Mouse (Mus musculus) heart, postnatal 14 days (tissue): Measurements from ENCODE around the gene Ak6. TPM values are rescaled to one million over a fixed set of nuclear protein-coding genes. Genes with fewer than 3 reads are reported as not detected.

Experiments used
- DNase-seq, 2 experiments: peaks; one replicate each; pipeline ENCODE4 v3.0.0; 2021 to 2022
- intact Hi-C: fragments of 180-260 bp; cut with DNase I; formaldehyde crosslinking; loops from one replicate; pipeline ENCODE4 v1.15.1; 2025
- long read RNA-seq, 2 experiments: library from polyadenylated mRNA; stranded (forward); transcript quantifications; one replicate each; pipeline ENCODE4 v2.0.0; 2021
- total RNA-seq, 2 experiments: library from RNA; stranded (reverse); gene quantifications; 2 replicates each; pipeline ENCODE4 v1.2.3; 2021

Gene Ak6
- total RNA-seq = 10 to 100 TPM; 56.0 to 63.2 TPM
- long read RNA-seq, experiment 1, transcript Ak6-202 (3 exons, 1,222 nt) = major isoform, 97 of 135 reads
- long read RNA-seq, experiment 1, transcript Ak6-201 (5 exons, 1,298 nt) = minor isoform, 38 of 135 reads
- long read RNA-seq, experiment 1, partial matches to known transcripts = 0 of 135 reads
- long read RNA-seq, experiment 1, other reads (novel, unspliced or antisense) = 0 of 135 reads
- long read RNA-seq, experiment 2, transcript Ak6-202 (3 exons, 1,222 nt) = major isoform, 62 of 90 reads
- long read RNA-seq, experiment 2, transcript Ak6-201 (5 exons, 1,298 nt) = minor isoform, 26 of 90 reads
- long read RNA-seq, experiment 2, partial matches to known transcripts = 0 of 90 reads
- long read RNA-seq, experiment 2, other reads (novel, unspliced or antisense) = 2 of 90 reads

- DNase-seq = peak; percentile 96 to 98
- intact Hi-C loops = loop anchor here (5.0 kb wide), 1 partner anchor 77 kb away; no protein-coding TSS in a partner anchor
Observed at GRCm38 (mm10) chr13:100650550-100651438, at the start of gene Ak6, which contains the start of gene Rad17. Ak6 (plus strand) TSS chr13:100650979. Rad17 (minus strand) TSS chr13:100651051.

DNA sequence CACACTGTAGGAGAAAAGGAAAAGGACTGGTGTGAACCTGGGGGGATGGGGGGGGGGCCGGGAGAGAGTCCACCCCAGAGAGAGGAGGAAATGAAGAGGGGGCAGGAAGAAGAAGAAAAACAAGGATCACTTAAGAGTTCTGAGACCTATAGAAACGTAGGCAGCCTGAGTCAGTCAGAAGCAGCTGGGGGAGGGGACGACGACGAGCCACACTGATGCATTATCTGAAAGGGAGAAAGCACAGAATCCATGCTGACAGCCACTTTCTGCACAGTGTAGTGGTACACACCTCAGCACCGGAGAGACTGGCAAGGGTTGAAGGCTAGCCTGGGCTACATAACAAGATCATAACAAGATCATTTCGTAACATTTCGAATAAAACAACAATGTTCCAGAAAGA, 49.7 kb upstream of the Ak6 start:
- intact Hi-C loops = no loop called here
- no peak for DNase-seq

DNA sequence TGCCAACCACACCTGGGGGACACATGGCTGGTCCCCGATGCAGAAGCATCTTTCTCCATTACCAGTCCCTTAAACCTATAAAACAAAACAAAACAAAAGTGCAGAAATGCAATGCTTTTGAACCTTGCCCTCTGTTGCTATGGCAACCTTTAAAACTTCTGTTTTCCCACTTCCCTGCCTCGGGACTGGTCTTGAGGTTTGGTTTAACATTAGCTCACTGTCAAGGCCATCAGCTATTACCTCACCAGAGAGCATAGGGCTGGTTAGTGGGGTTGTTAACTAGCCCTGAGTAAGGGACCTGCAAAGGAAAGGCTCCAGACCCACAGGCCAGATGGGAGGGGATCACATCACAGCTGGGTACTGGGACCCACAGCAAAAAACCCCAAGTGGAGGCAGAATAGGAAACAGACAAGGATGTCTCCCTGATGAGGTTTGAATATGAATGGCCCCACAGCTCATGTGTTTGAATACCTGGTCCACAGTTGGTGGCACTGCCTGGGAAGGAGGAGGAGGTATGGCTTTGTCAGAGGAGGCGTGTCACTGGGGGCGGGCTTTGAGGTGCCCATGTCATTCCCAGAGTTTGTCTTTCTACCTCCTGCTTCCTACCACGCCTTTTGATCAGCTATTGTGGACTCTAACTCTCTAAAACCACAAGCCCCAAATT, 48.4 kb upstream of the Ak6 start:
- DNase-seq = no peak
- intact Hi-C loops = no loop called here

- no peak for DNase-seq
- intact Hi-C loops = no loop called here
Observed at GRCm38 (mm10) chr13:100603031-100603737, 47.6 kb upstream of the Ak6 start.

GRCm38 (mm10) chr13:100603738-100604095, 47.1 kb upstream of the Ak6 start:
- DNase-seq = no peak
- intact Hi-C loops = no loop called here

DNA sequence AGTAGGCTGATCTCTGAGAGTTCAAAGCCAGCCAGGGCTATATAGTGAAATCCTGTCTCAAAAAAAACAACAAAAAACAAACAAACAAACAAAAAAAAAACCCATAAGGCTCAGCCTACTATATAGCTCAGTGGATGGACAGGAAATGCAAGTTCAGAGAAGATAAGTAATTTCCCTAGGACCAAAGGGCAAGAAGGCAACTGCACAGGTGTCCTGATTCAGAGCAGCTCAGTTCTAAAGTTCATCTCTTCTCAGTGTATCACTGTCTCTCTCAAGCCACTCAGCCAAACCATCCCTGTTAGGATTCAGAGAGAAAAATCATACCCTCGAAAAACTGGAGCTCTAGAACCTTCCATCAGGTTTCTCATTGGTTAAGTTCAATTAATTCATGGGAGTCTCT, 44.9 kb upstream of the Ak6 start:
- intact Hi-C loops = no loop called here
- no peak for DNase-seq

DNA sequence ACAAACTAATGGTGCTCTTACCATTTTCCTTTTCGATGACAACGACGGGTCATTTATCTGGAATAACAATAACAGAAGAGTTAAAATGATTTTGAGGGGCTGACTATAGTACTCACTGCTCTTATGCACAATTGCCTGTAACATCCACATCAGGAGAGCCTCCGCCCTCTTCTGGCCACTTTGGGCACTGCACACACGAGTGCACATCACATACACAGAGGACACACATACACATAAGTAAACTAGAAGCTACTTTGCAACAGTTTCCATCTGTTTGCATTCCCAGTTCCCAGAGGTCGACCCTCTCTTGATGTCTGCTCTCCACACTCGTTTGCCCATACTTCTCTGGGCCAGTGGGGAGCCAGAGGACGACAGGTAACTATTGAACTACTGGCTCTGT, 43.0 kb upstream of the Ak6 start:
- no peak for DNase-seq
- intact Hi-C loops = no loop called here

GRCm38 (mm10) chr13:100611266-100611665, 39.5 kb upstream of the Ak6 start:
- intact Hi-C loops = no loop called here
- DNase-seq = no peak

- no peak for DNase-seq
- intact Hi-C loops = no loop called here
Observed at GRCm38 (mm10) chr13:100612251-100612650, 38.5 kb upstream of the Ak6 start.

DNA sequence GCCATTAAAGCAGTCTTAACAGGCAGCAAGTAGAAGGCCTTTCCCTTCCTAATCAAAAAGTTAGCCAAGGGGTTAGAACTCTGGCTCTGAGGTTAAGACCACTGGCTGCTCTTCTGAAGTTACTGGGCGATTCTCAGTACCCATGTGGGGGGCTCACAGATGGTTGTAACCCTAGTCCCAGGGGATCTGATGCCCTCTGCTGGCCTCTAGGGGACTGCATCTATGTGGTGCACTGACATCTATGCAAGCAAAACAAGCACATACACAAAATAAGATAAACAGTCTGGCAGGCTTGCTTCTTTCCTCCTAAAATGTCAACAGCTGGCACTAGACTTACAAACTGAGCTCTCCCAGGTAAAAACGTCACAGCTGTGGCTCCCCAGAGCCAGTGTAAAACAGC, 37.9 kb upstream of the Ak6 start:
- intact Hi-C loops = no loop called here
- DNase-seq = no peak

DNA sequence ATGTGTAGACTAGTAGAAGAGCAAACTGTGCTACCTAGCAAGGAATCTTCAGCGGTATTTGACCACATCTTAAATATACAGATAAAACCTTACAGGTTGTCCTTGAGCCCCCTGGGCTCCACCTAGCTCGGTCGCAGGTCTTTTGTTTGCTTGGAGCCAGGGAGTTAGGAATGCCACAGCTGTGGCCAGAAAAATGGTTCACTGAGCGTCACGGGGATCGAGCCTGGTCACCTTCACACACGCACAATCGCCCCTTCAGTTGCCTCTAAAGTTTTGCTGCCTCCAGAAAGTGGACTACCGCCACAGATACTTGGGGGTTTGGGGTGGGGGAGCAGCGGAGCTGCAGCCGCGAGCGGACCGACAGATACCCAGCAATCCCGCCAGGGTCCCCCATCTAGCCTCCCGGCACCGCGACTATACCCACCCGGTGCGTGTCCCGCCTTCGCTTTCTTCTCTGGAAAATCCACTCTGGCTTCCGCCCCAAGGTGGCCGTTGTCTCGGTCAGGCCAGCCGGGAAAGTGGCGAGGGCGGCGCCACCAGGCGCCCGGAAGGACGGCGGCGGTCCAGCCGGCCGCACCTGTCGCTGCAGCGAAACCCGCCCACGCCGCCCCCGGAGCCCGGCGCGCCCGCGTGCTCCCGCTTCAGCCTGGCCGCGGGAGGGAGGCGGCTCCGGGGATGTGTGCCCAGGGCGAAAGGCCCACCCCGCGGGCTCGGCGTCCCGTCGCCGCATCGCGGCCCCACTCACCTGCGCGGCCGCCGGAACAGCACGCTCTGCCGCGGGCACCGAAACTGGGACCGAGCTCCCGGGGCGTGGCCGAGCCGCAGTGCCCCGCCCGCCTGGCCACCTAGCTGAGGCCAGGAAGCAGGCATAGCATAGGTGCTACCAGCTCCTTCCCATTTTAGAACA, 34.3 kb upstream of the Ak6 start, which contains the start of gene Marveld2:
Gene Marveld2 (minus strand): TSS at position 791 of the 907 bp plus-strand sequence.
- DNase-seq = peak; percentile 43 to 51
- intact Hi-C loops = loop anchor here (1.0 kb wide), 1 partner anchor 124 kb away; the partner anchor contains the start of gene Gtf2h2

DNA sequence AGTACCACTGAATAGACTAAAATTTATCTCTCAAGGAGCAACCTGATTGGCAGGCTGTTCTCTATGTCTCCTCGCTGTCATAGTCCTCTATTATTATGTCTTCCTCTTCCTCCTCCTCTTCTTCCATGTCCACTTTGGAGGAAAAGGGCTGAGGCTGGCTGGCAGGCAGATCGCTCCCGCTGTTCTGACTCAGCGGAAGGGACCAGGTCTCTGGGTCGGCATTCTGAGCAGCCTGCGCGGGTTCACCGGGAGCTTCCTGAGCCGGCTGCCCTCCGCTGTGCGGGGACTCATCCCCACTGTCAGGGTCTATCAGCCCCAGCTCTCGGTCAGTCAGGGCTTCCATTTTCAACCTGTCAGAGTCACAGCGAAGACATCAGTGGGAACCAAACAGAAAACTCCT, 33.2 kb upstream of the Ak6 start:
- no peak for DNase-seq
- intact Hi-C loops = no loop called here

DNA sequence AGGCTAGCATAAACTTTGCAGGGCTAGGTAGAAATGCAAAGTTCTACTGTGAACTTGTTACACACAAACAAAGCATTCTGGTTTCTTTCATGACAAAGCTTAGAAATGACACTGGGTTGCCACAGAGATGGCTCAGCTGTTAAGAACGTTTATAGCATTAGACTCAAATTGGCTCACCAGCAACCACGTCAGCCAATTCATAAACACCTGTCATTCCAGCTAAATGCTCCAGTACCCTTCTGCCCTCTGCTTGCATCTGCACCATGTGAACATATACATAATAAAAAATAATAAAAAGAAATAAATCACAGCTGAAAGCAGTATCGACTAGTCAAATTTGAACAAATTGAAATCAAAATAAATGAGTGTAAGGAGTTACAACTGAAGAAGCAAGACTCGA, 28.5 kb upstream of the Ak6 start:
- DNase-seq = no peak
- intact Hi-C loops = no loop called here

GRCm38 (mm10) chr13:100634106-100634691, 16.6 kb upstream of the Ak6 start:
- no peak for DNase-seq
- intact Hi-C loops = no loop called here

DNA sequence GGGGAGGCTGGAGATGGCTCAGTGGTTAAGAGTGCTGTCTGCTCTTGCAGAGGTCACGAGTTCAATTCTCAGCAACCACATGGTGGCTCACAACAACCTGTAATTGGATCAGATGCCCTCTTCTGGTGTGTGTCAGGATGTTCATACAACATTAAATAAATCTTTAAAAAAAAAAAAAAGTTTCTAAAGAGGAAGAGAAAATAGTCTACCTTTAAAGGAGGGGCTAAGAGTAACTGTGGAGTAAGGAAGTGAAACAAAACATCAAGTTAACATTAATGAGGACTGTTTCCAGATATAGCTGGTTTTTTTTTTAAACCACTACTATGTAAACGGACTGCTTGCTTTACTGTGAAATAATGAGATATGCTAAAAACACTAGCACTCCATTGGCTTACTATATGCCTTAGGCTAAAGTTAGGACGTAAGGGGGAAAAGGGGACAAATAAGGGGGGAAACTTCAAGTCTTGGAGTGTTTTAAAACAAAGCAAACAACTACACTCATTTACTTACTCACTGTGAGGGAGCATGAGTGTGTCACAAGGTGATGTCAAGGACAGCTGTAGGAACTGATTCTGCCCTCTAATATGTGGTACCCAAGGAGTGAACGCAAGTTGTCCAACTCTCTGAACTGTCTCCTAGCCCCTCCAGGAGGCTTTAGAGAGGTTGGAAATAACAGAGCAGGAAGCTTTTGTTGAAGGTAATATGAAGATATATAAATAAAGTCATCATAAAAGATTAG, 8.1 kb upstream of the Ak6 start:
- intact Hi-C loops = no loop called here
- no peak for DNase-seq

DNA sequence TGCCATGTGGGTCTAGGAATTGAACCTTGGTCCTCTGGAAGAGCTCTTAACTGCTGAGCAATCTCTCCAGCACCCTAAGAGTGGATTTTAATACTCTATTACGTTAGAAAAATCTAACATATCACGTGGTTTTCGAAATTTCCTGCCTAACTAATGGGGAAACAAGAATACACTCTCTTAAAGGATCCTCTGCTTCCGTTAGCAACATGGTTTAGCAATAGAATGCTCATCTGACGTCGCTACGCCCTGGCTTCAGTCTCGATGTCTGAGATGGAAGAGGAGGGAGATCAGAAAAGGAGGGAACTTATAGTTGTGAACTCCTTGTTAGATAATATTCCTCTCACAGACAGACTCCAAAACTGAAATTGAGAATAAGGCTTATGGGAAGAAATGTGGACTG, 2.6 kb upstream of the Ak6 start:
- intact Hi-C loops = no loop called here
- DNase-seq = no peak

DNA sequence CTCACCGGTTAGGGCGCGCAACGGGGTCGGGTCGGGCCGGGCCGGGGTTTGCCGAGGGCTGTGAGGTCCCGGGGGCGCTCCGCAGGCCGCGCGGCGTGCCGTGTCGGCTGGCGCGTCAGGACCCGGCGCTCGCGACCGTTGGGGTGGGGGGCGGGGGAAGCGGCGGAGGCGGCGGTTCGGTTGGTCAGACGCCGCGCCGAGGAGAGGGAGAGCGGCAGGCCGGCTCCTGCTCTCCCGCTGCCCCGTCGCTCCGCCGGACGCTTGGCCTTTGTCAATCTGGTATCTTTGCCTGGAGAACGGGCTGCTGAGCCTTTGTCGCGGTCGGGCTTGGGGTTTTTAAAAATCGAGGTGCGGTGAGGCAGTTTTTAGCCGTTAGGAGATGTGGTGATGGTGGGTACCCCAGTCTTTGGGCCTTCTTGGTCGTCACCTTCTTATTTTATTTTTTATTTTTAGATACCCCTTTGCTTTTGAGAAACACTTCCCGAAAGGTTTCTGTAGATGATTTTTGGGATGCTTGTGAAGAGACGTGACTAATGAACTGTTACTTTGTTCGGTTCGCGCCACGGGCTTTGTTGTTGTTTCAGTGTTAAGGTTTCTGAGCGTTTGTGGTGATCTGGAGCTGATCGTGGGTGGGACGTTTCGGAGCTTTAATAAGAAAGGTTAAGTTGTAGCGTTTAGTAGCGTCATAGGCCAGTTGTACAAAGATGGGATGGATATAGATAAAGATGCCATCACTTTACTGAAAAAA, 834 bp downstream of the Ak6 start, which contains the start of gene Taf9:
Gene Taf9 (plus strand): TSS at position 141 of the 748 bp plus-strand sequence.
- intact Hi-C loops = loop anchor here (5.0 kb wide), 1 partner anchor 76 kb away; no protein-coding TSS in a partner anchor
- DNase-seq = no peak
